ENCODE assay signal across 17 mouse cellular contexts in genomic region chr16:8520525-8520924, GRCm38 (mm10). TPM values are rescaled to one million over a fixed set of nuclear protein-coding genes. Genes with fewer than 3 reads are reported as not detected.
"Had no signal": no experiment of that assay in that cellular context is flagged by ENCODE, and none has a peak within 500 bp of the region (broad histone marks: within the 10 kb centered on the region; RNA-seq: fewer than 3 reads in every experiment).

No protein-coding gene starts in this region.

- H3K36me3 ChIP-seq: liver, embryonic 13.5 days; midbrain, embryonic 15.5 days; neural tube, embryonic 12.5 days; stomach, embryonic 15.5 days had no signal

- H3K27me3 ChIP-seq: liver, embryonic 13.5 days; midbrain, embryonic 15.5 days; neural tube, embryonic 12.5 days; stomach, embryonic 15.5 days had no signal

- H3K9ac ChIP-seq: liver, embryonic 13.5 days; lung, embryonic 14.5 days; midbrain, embryonic 13.5 days; midbrain, embryonic 15.5 days; neural tube, embryonic 12.5 days; stomach, embryonic 15.5 days had no signal

- H3K4me2 ChIP-seq: liver, embryonic 13.5 days; lung, embryonic 14.5 days; midbrain, embryonic 11.5 days; midbrain, embryonic 13.5 days; midbrain, embryonic 15.5 days; neural tube, embryonic 12.5 days; stomach, embryonic 15.5 days had no signal

- ATAC-seq: midbrain, embryonic 13.5 days; midbrain, embryonic 15.5 days had no signal

- H3K27ac ChIP-seq: liver, embryonic 13.5 days; macrophage; midbrain, embryonic 13.5 days; midbrain, embryonic 15.5 days; neural tube, embryonic 12.5 days; stomach, embryonic 15.5 days; stomach, postnatal 0 days had no signal

- DNase-seq: liver, embryonic 13.5 days; lung, adult 18-20 months; lung, embryonic 14.5 days; lung, postnatal 14 days; lung, postnatal 36 days; right cerebral cortex, postnatal 14 days; thymus, adult 2 months; thymus, postnatal 25 days; thymus, postnatal 4 days had no signal

- H3K9me3 ChIP-seq: liver, embryonic 13.5 days; megakaryocyte, embryonic 14.5 days; midbrain, embryonic 13.5 days; midbrain, embryonic 15.5 days; neural tube, embryonic 12.5 days; stomach, embryonic 15.5 days had no signal

- H3K4me3 ChIP-seq: liver, embryonic 13.5 days; megakaryocyte, embryonic 14.5 days; midbrain, embryonic 13.5 days; midbrain, embryonic 15.5 days; neural tube, embryonic 12.5 days; stomach, embryonic 15.5 days had no signal

RNA-seq across cellular contexts. Expression of gene Abat, which starts 7.3 kb away (rescaled TPM):
- polyA plus RNA-seq: macrophage had no signal
